Mouse (Mus musculus) inflammation-experienced regulatory T-cells, adult 6 months (primary cell): ENCODE measurements around the gene Tbck. TPM values are rescaled to one million over a fixed set of nuclear protein-coding genes. Genes with fewer than 3 reads are reported as not detected.

Experiments
- ATAC-seq: one replicate; pipeline ENCODE4 v1.8.0; 2017
- polyA plus RNA-seq, 3 experiments: library from polyadenylated mRNA; unstranded; fragments of 100-300 nt; shearing (Covaris generic); gene quantifications; one replicate each; pipeline ENCODE4 v1.2.1; 2017

Tbck gene
- polyA plus RNA-seq, 3 experiments from 2014 or later = 31.6 to 38.3 (median 34.3) TPM

GRCm38 (mm10) chr3:132835118-132835794 lies 151.3 kb downstream of the Tbck start:
- no peak for ATAC-seq

- no peak for ATAC-seq
These were observed 153.2 kb downstream of the Tbck start for GRCm38 (mm10) chr3:132837134-132837533.

- no peak for ATAC-seq
These were observed 154.9 kb downstream of the Tbck start for GRCm38 (mm10) chr3:132838656-132839417.

GRCm38 (mm10) chr3:132839516-132839915 lies 155.6 kb downstream of the Tbck start:
- no peak for ATAC-seq

- no peak for ATAC-seq
These were observed 158.7 kb downstream of the Tbck start for GRCm38 (mm10) chr3:132842676-132843075.

- ATAC-seq = no peak
These were observed 165.7 kb downstream of the Tbck start for GRCm38 (mm10) chr3:132849669-132850068.

- no peak for ATAC-seq
These were observed 166.5 kb downstream of the Tbck start for GRCm38 (mm10) chr3:132850431-132850830.

GRCm38 (mm10) chr3:132851417-132851816 lies 167.5 kb downstream of the Tbck start:
- no peak for ATAC-seq

GRCm38 (mm10) chr3:132851841-132852728 lies 168.1 kb downstream of the Tbck start:
- ATAC-seq = no peak

GRCm38 (mm10) chr3:132854271-132854670 lies 170.3 kb downstream of the Tbck start:
- ATAC-seq = no peak

- ATAC-seq = no peak
These were observed 171.7 kb downstream of the Tbck start for GRCm38 (mm10) chr3:132855458-132856212.

- no peak for ATAC-seq
These were observed 172.7 kb downstream of the Tbck start for GRCm38 (mm10) chr3:132856651-132857050.

GRCm38 (mm10) chr3:132858849-132859248 lies 174.9 kb downstream of the Tbck start:
- no peak for ATAC-seq

- no peak for ATAC-seq
These were observed 175.6 kb downstream of the Tbck start for GRCm38 (mm10) chr3:132859573-132859972.

- no peak for ATAC-seq
These were observed 176.9 kb downstream of the Tbck start for GRCm38 (mm10) chr3:132860796-132861195.

GRCm38 (mm10) chr3:132863843-132864242 lies 179.9 kb downstream of the Tbck start:
- no peak for ATAC-seq

GRCm38 (mm10) chr3:132864329-132864919 lies 180.5 kb downstream of the Tbck start:
- no peak for ATAC-seq

GRCm38 (mm10) chr3:132864986-132865385 lies 181.0 kb downstream of the Tbck start:
- ATAC-seq = no peak

GRCm38 (mm10) chr3:132865596-132865995 lies 181.7 kb downstream of the Tbck start:
- no peak for ATAC-seq

GRCm38 (mm10) chr3:132866984-132867383 lies 183.0 kb downstream of the Tbck start:
- ATAC-seq = no peak

- ATAC-seq = no peak
These were observed 184.9 kb downstream of the Tbck start for GRCm38 (mm10) chr3:132868838-132869237.

GRCm38 (mm10) chr3:132870079-132870478 lies 186.1 kb downstream of the Tbck start:
- no peak for ATAC-seq
